Mouse (Mus musculus) thymus, adult 2 months (tissue): ENCODE measurements around the gene Dapk1.

Experiments
- CTCF ChIP-seq: fragments of 200-500 bp; IDR thresholded peaks from 2 replicates; pipeline ENCODE4 v1.5.1; 2012; ENCODE audit warnings: mild to moderate bottlenecking, control low read depth, low read length, moderate library complexity, borderline replicate concordance; ENCODE audit not compliant: control insufficient read depth, poor library complexity, insufficient read depth; ENCODE audit errors: extremely low read depth
- POLR2A ChIP-seq: fragments of 200-500 bp; IDR thresholded peaks from 2 replicates; pipeline ENCODE4 v1.6.1; 2012; ENCODE audit warnings: mild to moderate bottlenecking, low read length, control low read depth, moderate library complexity; ENCODE audit not compliant: control insufficient read depth, poor library complexity, insufficient read depth; ENCODE audit errors: extremely low read depth

GRCm38 (mm10) chr13:60595519-60595918 lies 6.2 kb upstream of the Dapk1 start:
- TF ChIP-seq CTCF (no peak), POLR2A (no peak)
